Mouse (Mus musculus): ENCODE measurements around the gene Pidd1.

Pidd1 gene

DNA sequence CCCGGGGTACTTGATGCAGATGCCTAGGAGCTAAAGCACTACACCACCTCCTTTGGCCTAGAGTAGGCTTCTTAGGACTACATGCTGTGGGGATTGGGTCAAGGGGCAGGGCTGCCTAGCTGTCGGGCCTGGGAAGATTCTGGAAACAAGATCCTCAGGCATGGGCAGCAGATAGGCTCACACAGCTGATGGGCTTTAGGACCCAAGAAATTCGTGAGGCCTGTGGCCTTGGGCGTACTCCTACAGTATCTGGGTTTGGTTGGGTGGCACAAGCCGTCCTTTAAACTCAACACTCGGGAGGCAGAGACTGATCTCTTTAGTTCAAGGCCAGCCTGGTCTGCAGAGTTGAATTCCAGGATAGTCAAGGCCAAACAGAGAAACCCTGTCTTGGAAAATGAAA, 28.4 kb upstream of the Pidd1 start:
- no peak for DNase-seq

DNA sequence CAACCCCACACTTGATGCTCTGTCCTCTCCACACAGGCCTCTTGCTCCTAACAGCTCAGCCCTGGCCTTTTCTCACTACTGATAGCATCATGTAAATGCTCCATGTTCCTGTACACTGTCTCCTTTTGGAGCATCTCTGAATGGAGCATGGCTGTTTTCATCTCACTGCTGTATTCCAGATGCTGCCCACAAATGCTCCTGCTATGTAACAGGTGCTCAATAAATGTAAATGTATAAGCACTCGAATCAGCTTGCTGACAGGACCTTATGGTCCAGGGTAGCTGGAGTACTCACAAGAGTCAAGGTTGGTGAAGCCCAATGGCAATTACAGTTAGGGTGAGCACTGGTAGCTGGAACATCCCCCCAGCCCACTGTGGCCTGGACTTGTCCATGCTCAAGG, 27.4 kb upstream of the Pidd1 start:
- no peak for DNase-seq

DNA sequence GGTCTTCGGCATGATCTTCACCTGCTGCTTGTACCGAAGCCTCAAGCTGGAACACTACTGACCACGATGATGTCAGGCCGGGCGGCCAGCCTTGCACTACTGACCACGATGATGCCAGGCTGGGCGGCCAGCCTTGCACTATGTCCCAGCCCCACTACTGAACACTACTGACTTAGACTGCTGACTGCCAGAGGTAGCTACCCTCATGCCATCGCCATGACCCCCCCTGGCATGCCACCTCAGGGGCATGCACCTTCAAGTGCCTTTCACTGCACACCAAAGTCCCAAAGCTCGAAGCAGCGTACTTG, 26.8 kb upstream of the Pidd1 start:
- no peak for DNase-seq

DNA sequence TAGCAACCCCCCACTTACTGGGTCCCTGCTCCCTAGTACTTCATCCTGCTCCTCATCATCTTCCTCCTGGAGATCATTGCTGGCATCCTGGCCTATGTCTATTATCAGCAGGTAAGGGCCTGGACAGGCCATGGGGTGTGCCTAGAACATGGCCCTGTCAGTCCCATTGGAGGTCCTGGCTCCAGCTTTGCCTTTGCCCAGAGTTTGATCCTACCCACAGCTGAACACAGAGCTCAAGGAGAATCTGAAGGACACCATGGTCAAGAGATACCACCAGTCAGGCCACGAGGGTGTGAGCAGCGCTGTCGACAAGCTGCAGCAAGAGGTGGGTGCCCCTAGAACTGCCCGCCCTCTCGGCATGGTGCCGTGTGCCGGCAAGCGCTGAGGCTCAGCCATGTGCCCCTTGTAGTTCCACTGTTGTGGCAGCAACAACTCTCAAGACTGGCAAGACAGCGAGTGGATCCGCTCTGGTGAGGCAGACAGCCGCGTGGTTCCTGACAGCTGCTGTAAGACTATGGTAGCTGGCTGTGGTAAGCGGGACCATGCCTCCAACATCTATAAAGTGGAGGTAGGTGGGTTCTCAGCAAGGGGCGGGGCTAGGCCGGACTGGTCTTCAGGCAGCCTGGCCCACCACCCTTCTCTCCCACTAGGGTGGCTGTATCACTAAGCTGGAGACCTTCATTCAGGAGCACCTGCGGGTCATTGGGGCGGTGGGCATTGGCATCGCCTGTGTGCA, 26.2 kb upstream of the Pidd1 start:
- DNase-seq: no peak

DNA sequence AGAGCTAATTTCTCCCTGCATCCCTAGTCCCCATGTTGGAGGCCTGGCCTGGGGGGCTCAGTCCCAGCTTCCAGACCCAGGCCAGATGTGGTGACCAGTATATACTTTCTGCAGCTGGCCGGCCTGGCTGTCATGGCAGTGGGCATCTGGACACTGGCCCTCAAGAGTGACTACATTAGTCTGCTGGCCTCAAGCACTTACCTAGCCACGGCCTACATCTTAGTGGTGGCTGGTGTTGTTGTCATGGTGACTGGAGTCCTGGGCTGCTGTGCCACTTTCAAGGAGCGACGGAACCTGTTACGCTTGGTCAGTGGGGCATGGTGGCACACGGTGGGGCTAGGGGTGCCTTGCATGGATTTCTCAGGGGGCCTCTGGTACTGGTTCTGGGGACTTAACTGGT, 25.5 kb upstream of the Pidd1 start:
- DNase-seq: peak; percentile 51

DNA sequence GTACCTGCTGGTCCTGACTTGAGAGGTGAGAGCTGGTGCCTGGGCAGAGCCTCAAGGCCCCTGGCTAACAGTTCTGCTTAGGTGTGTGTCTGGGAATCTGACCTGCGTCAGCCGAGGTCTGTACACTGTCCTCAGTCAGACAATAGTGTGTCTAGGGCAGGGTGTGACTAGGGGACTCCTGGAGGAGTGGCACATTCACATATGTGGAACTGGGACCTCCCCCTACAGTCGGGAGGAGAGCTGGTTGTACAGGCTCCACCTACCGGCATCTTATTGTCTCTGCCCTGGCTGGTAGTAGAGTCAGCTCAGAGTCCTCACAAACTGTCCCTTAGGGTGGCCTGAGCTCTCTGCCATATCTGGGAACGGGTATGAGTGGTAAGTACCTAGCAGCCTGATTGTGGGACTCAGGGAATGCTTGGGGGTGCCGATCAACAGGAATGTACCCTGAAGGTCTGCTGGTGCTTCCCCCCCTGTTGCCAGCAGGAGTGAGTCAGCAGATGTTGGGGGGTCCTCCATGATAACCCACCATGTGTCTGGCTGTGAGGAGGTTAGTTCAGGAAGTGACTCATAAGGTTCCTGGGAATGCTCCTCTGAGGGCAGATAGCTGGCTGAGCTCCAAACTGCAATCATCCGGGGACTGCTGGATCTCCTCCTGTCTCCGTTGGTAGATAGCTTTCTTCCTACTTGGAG, 24.8 kb upstream of the Pidd1 start:
- peak; percentile 77 for DNase-seq

DNA sequence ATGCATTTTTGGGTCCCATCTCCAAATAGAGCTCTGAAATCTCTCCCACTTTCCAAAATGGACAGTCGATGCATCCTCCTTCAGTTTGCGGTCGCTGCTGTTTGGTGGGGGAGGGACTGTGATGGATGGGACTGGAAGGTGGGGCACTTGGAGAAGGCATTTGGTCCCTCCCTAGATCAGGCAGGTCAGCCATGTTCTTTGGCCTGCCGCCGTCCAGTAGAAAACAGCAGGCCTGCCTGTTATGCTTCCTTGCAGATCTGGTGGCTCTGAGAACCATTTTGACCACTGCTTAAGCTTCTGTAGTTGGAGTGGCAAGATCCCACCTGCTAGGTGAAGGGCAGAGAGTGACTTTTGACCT, 24.3 kb upstream of the Pidd1 start:
- no peak for DNase-seq

DNA sequence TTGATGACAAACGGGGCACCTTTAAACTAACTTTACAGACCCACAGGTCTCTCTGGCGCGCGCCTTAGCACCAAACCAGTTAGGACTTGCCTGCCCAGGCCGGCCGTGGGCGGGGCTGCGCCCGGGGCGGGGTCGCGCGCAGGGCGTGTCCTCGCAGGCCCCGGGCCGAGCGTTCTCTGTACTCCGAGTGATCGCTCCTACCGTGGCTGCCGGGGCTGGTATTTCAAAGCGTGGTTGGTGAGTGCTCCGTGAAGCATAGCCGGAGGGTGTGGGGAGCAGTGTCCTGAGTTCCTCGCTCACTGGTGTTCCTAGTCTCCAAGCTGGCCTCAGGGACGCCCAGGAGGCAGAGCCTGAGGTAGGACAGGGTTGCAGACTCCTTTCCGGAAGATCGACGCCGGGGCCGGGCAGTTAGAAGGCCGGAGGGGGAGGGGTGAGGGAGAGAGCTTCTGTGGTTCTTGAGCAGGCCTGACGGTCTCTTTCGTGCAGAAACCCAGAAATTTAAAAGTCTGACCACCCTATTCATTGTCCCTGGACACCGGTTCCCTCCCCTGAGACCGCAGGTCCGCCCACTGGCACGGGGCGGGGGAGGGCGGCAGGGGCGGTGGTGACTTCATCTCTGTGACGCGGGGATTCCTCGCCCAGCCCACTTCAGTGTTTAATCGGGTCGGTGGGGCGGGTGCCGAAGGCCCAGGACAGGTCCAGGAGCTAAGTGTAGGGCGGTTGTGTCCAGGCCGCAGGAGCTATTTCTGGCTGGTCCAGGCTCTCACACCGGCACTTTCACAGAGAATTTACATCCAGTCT, 23.6 kb upstream of the Pidd1 start, which contains the start of gene Cd151:
Gene Cd151 (plus strand): TSS at position 163 of the 801 bp plus-strand sequence.
- peak; percentile 93 for DNase-seq

DNA sequence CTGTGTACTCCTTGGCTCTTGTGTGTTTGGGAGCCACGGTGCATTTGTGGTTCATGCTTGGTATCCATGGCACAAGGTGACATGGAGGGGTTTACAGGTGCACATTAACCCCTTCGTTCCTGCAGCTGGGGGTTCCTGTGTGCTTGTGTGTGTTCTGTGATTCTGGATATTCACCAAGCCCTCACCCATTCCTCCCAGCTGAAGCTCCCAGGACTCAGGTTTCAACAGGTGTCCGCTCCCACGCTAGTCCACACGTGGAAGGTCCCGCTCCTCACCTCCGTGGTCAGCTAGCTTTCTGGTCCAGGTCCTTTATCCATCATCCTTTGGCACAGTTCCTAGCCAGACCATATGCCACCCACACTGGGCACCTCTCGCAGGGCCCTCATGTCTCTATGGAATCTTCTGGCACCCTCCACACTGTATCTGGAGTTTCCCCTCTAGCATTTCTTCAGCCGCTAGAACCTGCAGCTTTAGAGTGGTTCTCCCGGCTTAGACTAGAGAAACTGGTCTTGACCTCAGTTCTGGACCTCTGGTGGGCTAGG, 22.9 kb upstream of the Pidd1 start:
- no peak for DNase-seq

DNA sequence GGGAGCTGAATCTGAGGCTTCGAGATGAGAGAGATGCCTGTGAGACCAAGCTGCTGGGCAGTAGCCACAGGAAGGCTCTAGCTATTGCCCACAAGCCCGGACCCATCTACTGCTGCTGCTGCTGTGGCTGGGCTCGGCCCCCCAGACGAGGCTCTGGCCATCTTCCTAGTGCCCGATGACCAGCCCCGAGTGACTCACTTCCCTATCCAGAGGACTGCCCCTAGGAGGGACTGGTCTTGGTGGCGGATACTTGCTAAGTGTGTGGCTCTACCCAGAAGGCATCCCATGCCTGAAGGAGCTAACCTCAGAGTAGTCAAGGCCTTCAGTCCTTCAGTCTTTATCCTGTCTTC, 22.2 kb upstream of the Pidd1 start:
- no peak for DNase-seq

DNA sequence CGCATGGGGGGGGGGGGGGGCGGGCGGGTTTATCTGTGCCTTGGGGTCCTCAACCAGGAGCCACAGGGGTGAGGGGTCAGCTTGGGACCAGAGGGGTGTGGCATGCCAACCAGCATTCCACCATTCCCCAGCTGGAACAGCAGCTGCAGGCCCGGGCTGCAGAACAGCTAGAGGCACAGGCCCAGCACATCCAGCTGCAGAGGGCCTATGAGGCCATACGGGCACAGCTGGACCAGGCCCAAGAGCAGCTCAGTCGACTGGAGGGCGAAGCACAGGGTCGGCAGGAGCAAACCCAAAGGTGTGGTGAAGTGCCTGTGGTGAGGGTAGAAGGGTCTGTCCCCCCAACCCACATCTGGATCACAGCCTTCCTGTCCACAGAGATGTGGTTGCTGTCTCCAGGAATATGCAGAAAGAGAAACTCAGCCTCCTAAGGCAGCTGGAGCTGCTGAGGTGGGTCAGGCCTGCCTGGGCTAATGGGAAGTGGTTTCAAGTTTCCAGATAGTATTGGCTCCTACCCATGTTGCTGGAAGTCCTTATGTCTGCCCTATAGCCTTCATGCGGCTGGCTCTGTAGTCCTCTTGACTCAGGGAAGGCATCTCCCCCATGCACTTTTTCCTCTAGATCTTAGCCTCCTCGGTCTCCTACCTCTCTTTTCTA, 21.7 kb upstream of the Pidd1 start:
- DNase-seq: no peak

DNA sequence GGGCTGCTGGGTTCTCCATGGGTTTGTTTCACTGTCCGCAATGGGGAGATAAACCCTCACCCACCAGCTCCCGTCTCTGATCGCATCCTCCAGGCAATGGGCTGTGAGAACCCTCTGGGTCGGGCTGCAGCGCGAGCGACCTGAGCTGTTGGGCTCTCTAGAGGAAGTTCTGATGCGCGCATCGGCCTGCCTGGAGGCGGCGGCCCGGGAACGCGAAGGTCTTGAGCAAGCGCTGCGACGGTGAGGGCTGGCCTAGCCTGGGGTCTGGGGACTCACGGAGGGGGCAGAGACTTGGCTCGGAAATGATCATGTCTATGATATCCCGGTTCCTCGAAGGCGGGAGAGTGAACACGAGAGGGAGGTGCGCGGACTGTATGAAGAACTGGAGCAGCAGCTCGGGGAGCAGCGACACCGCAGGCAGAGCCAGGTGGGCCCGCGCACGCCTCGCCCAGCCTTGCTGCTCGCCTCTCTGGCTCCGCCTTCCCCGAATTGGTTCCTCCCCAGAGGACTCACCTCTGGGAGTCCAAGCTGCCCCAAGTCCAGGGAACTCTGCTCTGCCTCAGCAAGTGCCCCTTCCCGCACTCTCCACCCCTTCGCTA, 20.9 kb upstream of the Pidd1 start:
- DNase-seq: peak; percentile 63

DNA sequence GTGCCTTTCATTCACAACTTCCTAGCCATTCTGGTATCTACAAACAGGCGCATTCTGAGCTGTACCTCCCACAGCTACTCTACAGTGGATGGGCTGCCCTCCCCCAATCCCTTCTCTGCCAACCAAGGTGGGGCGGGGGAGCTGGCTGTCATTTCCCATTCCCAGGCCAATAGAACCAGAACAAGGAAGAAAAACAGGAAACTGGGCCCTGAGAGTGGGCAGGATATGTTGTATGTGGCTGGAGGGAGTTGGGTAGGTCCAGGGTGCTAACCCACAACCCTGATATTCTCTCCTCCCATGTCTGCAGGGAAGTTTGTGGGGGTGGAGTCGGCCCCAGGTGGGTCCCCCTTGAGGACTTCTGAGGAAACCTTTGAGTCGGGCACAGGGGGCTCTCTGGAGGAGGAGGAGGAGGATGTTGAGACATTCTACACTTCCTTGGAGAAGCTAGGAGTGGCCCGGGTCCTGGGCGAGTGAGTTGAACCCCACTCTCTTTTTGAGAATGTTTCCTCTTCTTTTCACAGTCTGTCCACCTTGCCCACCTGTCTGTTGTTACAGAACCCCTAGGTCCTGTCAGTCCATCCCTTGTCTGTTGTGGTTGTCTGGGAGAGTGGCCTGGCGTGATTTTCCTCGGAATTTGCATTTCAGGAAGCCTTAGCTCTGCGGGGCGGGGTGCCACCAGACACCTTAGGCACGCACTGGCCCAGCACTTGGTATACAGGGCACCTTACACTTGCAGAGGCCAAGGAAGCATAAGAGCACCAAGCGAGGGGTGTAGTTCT, 20.2 kb upstream of the Pidd1 start:
- peak; percentile 77 for DNase-seq

DNA sequence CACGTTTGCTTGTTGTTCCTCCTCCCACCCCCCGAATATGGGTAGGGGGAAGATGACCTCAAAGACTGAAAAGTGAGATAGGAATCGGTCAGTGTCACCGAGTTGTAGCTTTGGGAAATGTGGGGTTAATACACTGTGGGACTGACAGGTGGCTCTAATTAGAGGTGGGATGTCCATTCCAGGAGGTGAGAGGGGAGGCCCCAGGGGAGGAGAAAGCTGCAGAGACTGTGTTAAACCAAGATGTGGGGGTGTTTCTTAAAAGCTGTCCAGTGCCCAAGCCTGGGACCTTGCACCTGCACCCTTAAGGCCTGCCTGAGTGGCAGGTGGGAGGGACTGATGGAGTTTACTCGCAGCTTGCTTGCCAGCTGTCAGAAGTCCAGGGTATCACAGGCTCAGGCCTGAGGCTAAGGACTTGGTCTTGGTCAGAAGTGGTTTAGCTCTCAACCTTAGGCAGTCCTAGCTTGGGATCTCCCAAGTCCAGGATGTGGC, 18.6 kb upstream of the Pidd1 start:
- peak; percentile 82 for DNase-seq

DNA sequence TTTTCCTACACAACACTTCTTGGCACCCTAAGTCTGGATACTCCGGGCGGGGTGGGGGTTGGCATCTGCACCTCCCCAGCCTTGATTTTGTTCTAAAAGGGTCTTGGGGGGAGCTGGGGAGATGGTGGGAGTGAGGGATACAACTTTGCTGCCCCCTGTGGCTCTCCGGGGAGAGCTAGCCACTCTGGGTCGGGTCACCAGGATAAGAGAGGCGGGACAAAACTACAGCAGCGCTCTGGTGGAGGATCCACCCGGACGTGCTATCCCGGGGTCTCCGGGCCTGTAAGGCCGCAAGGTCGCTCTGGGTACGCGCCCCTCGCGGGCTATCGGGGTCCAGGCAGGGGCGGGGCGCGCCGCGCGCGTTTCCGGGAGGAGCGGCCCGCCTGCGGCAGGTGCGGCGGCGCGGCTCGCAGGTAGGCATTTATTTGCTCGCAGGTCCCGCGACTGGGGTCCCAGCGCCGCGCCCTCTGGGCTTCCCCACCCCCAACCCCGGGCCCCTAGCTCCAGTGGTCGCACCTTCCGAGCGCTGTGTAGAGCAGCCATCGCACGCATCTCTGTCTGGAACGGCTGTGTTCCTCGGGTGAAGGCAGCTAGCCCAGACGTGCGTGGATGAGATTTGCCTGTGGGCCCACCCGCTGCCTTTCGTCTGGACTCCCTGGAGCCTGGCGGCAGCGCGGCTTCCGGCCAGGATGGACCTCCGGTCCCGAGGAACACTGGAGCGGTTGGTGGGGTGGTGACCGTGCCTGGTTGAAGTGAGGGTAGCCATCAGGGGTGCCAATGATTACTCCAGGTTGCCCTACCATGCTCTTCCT, 17.9 kb upstream of the Pidd1 start:
- no peak for DNase-seq

DNA sequence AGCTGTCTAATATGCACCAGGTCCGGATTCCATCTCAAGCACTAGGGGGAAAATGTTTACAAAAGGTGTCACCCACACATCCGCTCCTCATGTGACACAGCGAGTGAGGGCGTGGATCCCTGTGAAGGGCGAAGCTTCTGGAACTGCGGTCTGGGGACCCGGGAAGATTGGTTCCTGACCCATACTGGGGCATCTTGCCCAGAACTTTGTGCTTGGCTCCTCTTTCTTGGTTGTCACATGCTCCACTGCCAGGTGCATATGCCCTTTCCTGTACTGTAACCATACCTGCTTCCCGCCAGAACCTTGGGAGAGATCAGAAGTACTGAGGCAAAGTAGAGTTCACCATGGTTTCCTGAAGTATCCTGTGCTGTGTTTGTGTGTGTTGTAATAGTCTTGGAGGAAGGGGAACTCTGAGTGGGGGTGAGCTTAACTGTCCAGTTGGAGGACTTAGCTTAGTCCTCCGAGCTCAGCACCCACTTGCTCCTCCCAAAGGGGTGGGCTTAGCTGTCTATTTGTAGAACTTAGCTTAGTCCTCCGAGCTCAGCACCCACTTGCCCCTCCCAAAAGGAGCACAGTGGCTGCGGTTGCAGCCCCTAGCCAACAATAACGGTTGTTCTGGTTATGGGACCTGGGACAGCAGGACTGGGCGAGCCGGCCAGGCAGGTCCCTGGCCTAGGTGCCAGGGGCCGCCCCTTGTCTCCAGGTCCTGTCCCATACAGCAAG, 16.7 kb upstream of the Pidd1 start, which contains the start of gene Cracr2b:
Gene Cracr2b (plus strand): TSS at position 704 of the 723 bp plus-strand sequence.
- no peak for DNase-seq

DNA sequence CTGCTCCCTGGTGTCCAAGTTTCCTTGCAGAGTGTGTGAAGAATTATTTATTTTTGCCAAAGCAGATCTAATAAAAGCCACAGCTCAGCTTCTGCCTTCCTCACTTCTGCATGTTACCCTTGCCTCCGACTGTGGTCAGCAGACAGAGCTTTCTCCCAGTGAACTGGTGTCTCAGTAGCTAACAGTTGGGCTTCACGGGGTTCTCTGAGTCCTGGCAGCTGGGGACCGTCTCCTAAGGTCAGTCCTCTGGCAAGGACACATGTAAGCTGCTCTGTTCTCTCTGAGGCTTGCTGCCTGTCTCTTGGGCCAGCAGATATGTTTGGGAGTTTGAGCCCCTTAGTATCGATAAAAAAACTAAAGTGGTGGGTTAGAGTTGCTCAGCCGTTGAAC, 16.2 kb upstream of the Pidd1 start:
- DNase-seq: no peak

DNA sequence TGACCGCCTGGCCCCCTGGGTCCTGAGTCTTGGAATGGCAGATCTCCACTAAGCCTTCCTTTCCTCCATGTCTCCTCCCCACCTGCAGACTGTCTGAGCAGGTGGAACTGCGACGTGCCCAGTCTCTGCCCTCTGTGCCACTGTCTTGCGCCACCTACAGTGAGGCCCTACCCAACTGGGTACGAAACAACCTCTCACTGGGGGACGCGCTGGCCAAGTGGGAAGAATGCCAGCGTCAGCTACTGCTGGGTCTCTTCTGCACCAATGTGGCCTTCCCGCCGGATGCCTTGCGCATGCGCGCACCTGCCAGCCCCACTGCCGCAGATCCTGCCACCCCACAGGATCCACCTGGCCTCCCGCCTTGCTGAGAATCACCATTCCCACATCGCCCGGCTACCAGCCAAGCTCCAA, 15.5 kb upstream of the Pidd1 start:
- DNase-seq: no peak

DNA sequence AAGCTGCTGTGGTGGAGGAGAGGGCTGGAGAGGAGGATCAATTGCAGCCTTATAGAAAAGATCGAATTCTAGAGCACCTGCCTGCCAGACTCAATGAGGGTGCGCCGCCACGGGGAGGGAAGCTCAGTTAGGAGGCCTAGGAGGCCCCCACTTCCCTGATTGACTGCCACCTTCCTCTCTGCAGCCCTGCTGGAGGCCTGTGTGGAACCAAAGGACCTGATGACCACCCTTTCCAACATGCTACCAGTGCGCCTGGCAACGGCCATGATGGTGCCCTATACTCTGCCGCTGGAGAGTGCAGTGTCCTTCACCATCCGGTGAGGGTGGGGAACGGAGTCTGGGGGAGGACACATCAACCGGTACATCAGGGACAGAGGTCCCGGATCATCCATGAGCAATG, 14.8 kb upstream of the Pidd1 start:
- DNase-seq: no peak

DNA sequence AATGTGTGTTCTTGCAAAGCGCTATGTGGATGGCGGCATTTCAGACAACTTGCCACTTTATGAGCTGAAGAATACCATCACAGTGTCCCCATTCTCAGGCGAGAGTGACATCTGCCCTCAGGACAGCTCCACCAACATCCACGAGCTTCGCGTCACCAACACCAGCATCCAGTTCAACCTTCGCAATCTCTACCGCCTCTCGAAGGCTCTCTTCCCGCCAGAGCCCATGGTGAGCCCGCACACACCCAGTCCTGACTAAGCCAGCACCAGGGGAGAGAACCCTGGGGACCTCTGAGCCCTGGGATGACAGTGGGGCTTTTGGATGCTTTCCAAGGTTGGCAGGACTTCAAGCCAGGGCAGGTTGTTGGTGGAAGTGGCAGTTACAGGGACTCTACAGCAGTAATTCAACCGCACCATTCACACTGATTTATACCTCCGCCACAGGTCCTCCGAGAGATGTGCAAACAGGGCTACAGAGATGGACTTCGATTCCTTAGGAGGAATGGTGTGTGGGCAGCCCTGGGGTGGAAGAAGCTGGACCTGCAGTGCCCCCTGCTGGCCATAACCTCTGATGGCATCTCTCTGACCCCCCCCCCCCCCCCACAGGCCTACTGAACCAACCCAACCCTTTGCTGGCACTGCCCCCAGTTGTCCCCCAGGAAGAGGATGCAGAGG, 14.3 kb upstream of the Pidd1 start:
- DNase-seq: peak; percentile 55
